Mouse (Mus musculus): ENCODE data around the gene Fap.

GRCm38 (mm10) chr2:62562661-62563485, 11.0 kb downstream of the Fap start:
- no peak for TF ChIP-seq CTCF (IDR thresholded peaks at IDR 0.05; ENCODE audit: insufficient read depth, low read length)
- TF ChIP-seq POLR2A (IDR thresholded peaks at IDR 0.05; ENCODE audit: borderline replicate concordance, extremely low read depth, low read depth, low read length): no peak
